Mouse (Mus musculus): ENCODE data around the gene Best1. TPM values are rescaled to one million over a fixed set of nuclear protein-coding genes. Genes with fewer than 3 reads are reported as not detected.
A peak's percentile ranks its signal among the peaks of the same experiment; 100 is the strongest.
"Not testable (repeated sequence)": the region's sequence is repeated elsewhere in the genome, so short reads cannot be mapped to it uniquely, and the experiment has no call there.

Best1 gene
- polyA plus RNA-seq, 1 experiment from 2014 or later: 2.3 TPM

DNA sequence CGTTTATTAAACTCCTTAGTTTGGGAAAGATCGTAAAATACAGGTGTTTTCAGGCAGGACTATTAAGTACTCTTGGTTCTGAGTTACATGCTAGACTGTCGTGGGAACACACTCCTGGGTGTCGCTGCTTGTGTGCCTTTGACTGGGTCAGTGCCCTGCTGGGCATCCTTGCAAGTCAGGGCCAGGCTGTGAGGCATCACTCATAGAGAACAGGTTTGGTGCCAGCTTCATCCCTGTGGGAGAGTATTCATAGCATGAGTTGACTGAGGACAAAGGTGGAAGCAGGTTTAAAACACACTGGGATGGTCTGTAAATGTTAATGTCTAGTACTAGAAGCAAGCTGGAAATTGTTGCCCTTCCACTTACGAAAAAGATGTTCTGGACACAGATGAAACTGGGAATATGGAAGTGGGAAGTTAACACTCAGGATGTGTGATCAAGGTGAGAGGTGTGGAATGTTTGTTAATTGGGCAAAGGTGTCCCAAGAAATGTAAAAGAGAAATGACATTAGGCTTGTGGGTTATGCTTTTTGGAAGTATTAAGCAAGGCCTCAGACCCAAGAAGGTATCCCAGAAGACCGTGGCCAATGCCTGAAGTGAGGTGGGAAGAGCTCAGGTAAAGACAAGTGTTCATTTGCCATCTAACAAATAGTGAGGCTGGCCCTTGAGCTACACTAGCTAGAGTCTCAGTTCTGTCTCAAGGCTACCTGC lies 16.1 kb downstream of the Best1 start:
- Histone ChIP-seq H3K9me3 (no peaks in the 10 kb centered on the region), H3K36me3 (peaks cover 15% of the 10 kb centered on the region), H3K4me2 (no peak overlapping the region), H3K27me3 (no peaks in the 10 kb centered on the region), H3K27ac (replicated peaks) (no peak overlapping the region), H3K9ac (no peak overlapping the region), H3K4me1 (replicated peaks) (peaks cover 20% of the 10 kb centered on the region), H3K4me3 (no peak overlapping the region)
- no peak for ATAC-seq (ENCODE audit: low FRiP score, low read depth)
- WGBS: 93% methylated on average over 6 of the region's 6 CpGs

DNA sequence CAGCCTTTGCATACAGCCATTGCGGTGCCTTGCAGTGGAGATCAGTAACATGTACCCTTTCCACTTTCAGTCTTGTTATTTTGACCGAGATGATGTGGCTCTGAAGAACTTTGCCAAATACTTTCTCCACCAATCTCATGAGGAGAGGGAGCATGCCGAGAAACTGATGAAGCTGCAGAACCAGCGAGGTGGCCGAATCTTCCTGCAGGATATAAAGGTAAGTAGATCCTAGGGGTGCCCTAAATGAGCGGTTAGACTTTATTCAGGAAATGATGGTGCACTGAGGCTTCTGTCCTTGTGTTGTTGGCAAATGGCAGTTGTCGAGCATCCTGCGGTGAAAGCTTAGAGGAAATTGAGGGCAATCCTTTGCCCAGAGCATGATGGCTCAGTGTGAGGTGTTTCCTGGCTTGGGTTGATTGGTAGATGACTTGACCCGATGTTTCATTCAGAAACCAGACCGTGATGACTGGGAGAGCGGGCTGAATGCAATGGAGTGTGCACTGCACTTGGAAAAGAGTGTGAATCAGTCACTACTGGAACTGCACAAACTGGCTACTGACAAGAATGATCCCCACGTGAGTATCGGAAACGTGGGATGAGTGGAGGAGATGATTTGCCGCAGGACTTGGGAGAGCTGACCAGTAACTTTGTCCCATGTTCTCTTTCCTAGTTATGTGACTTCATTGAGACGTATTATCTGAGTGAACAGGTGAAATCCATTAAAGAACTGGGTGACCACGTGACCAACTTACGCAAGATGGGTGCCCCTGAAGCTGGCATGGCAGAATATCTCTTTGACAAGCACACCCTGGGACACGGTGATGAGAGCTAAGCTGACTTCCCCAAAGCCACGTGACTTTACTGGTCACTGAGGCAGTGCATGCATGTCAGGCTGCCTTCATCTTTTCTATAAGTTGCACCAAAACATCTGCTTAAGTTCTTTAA lies 17.1 kb downstream of the Best1 start:
- whole genome bisulfite sequencing: 93% methylated on average over 20 of the region's 20 CpGs
- no peak overlapping the region for H3K9ac ChIP-seq
- ATAC-seq (ENCODE audit: low FRiP score, low read depth): no peak

DNA sequence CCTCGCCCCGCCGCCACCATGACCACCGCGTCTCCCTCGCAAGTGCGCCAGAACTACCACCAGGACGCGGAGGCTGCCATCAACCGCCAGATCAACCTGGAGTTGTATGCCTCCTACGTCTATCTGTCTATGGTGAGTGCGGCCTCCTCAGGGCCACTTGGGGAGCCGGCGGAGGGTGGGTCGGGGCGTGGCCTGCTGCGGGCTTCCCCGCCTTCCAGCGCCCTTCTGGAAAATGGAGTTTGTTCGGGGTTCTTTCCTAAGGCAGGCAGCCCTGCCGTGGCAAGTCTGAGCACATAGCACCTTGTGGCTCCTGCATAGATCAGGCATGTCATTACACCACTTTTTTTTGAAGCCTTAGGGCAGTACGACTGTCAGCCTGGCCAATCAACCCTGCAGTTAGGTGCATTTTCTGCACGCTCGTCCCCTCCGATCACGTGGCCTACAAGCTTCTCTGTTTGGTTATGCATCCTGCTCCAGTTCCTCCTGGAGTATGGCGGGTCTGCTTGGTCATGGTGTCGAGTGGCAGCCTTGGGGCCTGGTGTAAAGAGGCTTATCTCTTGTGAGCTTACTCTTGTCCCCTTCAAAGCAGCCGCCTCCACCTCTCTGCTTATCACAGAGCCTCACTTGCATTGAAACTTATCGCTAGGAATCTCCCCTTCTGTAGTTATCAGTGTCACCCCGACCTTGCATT lies 18.4 kb downstream of the Best1 start:
- H3K4me2 ChIP-seq: peak overlapping the region; percentile 70
- no peaks in the 10 kb centered on the region for H3K27me3 ChIP-seq
- H3K36me3 ChIP-seq: peaks cover 15% of the 10 kb centered on the region
- peak overlapping the region; percentile 94 for H3K27ac ChIP-seq (replicated peaks)
- under 1% methylated on average over 31 of the region's 31 CpGs for WGBS
- no peaks in the 10 kb centered on the region for H3K9me3 ChIP-seq
- peak overlapping the region; percentile 79 for H3K4me3 ChIP-seq
- H3K9ac ChIP-seq: peak overlapping the region; percentile 75
- H3K4me1 ChIP-seq (replicated peaks): peaks cover 20% of the 10 kb centered on the region
- peak; percentile 83 for ATAC-seq (ENCODE audit: low FRiP score, low read depth)

More for the DNA sequence above, 17.1 kb downstream of the Best1 start:
- H3K27ac ChIP-seq (replicated peaks): no peak overlapping the region
- peaks cover 20% of the 10 kb centered on the region for H3K4me1 ChIP-seq (replicated peaks)
- H3K27me3 ChIP-seq: no peaks in the 10 kb centered on the region
- peak overlapping the region; percentile 70 for H3K4me2 ChIP-seq
- H3K9me3 ChIP-seq: no peaks in the 10 kb centered on the region
- H3K36me3 ChIP-seq: peaks cover 15% of the 10 kb centered on the region
- peak overlapping the region; percentile 79 for H3K4me3 ChIP-seq

DNA sequence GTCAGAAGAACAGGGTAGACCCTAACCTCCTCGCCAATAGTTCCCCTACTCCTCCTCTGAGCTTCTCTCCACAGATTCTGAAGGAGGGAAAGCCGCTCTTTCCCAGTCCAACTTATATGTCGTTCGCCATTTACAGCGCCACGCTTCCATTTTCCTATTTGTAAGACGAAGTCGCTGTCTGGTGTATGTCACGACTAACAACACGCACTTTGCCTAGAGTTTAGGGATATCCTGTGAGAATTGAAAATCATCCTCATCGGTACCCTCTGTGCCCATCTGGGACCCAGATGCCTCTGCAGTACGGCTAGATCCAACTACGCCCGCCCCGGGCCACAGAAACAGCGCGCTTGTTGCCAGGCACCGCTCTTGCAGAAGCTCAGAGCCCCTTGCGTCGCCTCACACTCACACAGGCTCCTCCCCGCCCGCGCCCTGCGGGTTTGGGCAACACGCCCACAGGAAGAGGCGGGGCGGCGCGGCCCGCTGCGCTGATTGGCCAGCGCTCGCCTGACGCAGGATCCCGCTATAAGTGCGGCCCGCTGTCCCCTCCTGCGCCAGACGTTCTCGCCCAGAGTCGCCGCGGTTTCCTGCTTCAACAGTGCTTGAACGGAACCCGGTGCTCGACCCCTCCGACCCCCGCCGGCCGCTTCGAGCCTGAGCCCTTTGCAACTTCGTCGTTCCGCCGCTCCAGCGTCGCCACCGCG lies 19.1 kb downstream of the Best1 start:
- Histone ChIP-seq H3K36me3 (peaks cover 15% of the 10 kb centered on the region), H3K9ac (peak overlapping the region; percentile 75), H3K4me3 (peak overlapping the region; percentile 79), H3K27me3 (no peaks in the 10 kb centered on the region), H3K4me2 (peak overlapping the region; percentile 70), H3K9me3 (no peaks in the 10 kb centered on the region), H3K4me1 (replicated peaks) (peaks cover 20% of the 10 kb centered on the region), H3K27ac (replicated peaks) (peak overlapping the region; percentile 94)
- under 1% methylated on average over 56 of the region's 59 CpGs for WGBS
- peak; percentile 98 for ATAC-seq (ENCODE audit: low FRiP score, low read depth)

DNA sequence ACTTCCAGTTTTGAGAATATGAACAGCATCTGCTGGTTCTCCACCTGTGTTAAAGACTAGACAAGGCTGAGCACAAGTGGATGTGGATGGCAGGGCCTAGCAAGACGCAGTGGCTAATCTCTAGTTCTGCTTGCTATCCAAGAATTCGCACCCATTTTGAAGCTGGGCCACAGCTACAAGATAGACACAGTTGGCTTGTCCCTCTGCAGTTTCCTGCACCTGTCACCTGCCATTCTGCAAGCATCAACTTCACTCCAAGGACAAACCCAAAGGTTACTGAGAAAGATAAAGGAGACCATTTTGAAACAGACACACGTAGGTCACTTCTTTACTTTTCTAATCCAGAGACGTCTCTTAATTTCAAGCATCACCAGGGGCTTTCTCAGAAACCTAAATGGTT lies 19.8 kb downstream of the Best1 start:
- Histone ChIP-seq H3K36me3 (peaks cover 15% of the 10 kb centered on the region), H3K9me3 (no peaks in the 10 kb centered on the region)

DNA sequence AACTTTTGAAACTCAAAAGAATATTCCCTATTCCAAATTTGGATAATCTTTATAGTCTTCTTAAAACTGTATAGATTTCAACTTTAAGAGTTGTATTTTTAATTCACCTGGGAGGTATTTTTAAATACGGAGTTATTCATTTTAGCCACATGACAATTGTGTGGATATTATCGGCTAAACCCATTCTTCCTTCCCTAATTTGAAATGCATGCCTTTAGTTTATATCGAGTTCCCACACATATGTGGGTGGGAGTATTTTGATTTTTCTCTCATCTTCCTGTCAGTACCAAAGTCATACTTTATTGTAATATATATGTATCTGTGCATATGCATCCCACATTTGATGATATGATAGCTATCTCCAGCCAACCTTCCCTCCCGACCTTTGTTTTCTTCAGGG lies 21.2 kb downstream of the Best1 start, which contains the start of gene Fth1:
TSS of gene Fth1 (plus strand) at position 341 of the 400 bp plus-strand sequence.
- Histone ChIP-seq H3K4me3 (0 out of 2 replicates have a peak within 1 kb of the TSS, but pooled peaks have one; percentile 79), H3K36me3 (peaks cover 6% of the 10 kb centered on the region), H3K9ac (no peak within 1 kb of the TSS), H3K27ac (replicated peaks) (no peak within 1 kb of the TSS), H3K4me1 (replicated peaks) (peaks cover 20% of the 10 kb centered on the region), H3K4me2 (no peak within 1 kb of the TSS), H3K27me3 (no peaks in the 10 kb centered on the region), H3K9me3 (no peaks in the 10 kb centered on the region)
- 93% methylated on average over 4 of the region's 4 CpGs for WGBS
- no peak for ATAC-seq (ENCODE audit: low FRiP score, low read depth)

More for the DNA sequence above, 19.8 kb downstream of the Best1 start:
- Histone ChIP-seq H3K4me2 (peak overlapping the region; percentile 70), H3K4me1 (replicated peaks) (peaks cover 20% of the 10 kb centered on the region), H3K4me3 (peak overlapping the region; percentile 79), H3K27ac (replicated peaks) (peak overlapping the region; percentile 94), H3K27me3 (no peaks in the 10 kb centered on the region), H3K9ac (peak overlapping the region; percentile 45; the same call in 1 of the 2 replicates)
- no peak for ATAC-seq (ENCODE audit: low FRiP score, low read depth)
- WGBS: 63% methylated on average over 4 of the region's 4 CpGs

DNA sequence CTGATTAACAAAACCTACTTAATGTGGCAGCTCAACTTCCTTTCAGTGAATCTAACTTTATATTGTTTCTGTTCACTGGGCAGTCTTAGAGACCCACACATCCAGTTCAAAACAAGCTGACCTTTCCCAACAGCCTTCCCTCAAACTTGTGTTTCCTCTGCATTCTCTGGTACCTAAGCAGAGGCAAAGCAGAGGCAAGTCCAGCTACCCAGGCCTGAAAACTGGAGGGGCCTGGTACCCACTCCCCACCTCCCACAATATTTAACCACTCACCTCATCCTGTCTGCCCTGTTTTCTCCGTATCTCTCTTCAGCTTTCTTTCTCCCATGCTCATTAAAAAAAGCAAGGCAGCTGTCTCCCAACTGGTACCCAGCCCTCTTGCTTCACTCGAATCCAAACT lies 22.3 kb downstream of the Best1 start:
- H3K36me3 ChIP-seq: no peaks in the 10 kb centered on the region
- no peak overlapping the region for H3K27ac ChIP-seq (replicated peaks)
- H3K27me3 ChIP-seq: no peaks in the 10 kb centered on the region
- ATAC-seq (ENCODE audit: low FRiP score, low read depth): no peak
- H3K9me3 ChIP-seq: no peaks in the 10 kb centered on the region
- no peak overlapping the region for H3K4me3 ChIP-seq
- H3K4me1 ChIP-seq (replicated peaks): peaks cover 16% of the 10 kb centered on the region
- WGBS: 85% methylated on average over 2 of the region's 2 CpGs
- H3K4me2 ChIP-seq: no peak overlapping the region
- H3K9ac ChIP-seq: no peak overlapping the region

DNA sequence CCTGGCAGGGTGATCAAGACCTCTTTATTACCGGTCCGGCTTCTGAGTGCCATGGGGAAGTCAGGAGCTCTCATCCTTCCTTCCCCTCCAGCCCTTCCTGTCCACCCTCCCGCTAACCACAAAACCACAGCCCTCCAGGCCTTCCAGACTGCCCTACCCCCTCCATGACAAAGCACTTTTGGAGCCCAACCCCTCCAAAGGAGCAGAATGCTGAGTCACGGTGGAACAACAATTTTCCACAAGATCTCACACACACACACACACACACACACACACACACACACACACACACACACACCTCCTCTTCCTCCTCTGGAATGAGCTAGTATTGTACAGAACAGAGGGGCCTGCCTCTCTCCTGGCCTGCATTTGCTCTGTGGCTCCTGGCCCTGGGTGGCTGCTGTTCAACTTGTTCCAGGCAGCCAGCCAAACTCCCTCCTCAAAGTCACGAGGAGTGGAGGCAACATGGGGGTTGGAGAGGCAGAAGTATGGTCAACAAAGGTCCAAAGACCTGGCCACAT lies 22.9 kb downstream of the Best1 start:
- H3K9ac ChIP-seq: no peak overlapping the region
- H3K36me3 ChIP-seq: no peaks in the 10 kb centered on the region
- H3K4me3 ChIP-seq: no peak overlapping the region
- H3K4me1 ChIP-seq (replicated peaks): peaks cover 10% of the 10 kb centered on the region
- H3K9me3 ChIP-seq: no peaks in the 10 kb centered on the region
- no peak overlapping the region for H3K27ac ChIP-seq (replicated peaks)
- 70% methylated on average over 5 of the region's 5 CpGs for WGBS
- ATAC-seq (ENCODE audit: low FRiP score, low read depth): no peak
- no peak overlapping the region for H3K4me2 ChIP-seq
- no peaks in the 10 kb centered on the region for H3K27me3 ChIP-seq

DNA sequence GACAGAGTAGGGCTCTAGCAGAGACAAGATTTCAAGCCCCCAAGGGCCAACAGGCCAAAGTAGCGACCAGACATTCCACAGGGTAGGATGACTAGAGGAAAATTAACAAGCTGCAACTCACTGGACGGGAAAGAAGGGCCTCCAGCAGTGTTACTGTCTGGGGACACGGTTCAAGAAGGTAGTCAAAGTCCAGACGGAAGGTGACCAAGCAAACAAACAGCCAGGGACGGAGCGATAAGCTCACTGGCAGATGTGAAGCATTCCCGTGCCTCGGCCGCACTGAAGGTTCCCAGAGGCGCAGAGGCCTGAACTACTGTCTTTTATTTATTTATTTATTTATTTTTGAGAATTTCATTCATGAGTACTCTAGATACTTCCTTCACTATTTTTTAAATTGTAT lies 24.3 kb downstream of the Best1 start:
- Histone ChIP-seq H3K4me2 (no peak overlapping the region), H3K4me1 (replicated peaks) (peaks cover 7% of the 10 kb centered on the region), H3K27ac (replicated peaks) (no peak overlapping the region), H3K4me3 (no peak overlapping the region), H3K9me3 (no peaks in the 10 kb centered on the region), H3K36me3 (no peaks in the 10 kb centered on the region), H3K9ac (no peak overlapping the region), H3K27me3 (no peaks in the 10 kb centered on the region)
- no peak for ATAC-seq (ENCODE audit: low FRiP score, low read depth)
- 85% methylated on average over 10 of the region's 10 CpGs for WGBS

DNA sequence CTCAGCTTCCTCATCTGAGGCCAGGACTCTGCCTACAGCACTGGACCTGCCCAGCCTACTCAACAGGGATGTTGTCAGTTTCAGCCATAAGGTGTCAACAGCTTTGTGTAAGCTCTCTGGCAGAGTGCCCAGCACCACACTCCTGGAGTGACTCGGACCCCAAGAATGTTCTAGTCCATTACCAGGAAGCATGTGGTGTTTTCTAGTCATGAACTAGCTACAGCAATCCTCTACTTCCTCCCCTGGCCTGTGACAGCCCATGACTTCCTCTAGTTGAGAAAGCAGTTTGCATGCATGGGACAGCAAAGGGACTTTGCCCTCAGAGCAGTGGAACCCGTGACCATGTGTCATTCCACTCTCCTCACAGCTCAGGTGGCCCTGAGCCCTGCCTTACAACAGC lies 26.6 kb downstream of the Best1 start:
- not testable (repeated sequence) for ATAC-seq (ENCODE audit: low FRiP score, low read depth); H3K4me2 ChIP-seq; H3K4me3 ChIP-seq; H3K36me3 ChIP-seq; H3K27ac ChIP-seq (replicated peaks); H3K9ac ChIP-seq; H3K9me3 ChIP-seq; H3K4me1 ChIP-seq (replicated peaks); H3K27me3 ChIP-seq
- WGBS: 84% methylated on average over 2 of the region's 2 CpGs

DNA sequence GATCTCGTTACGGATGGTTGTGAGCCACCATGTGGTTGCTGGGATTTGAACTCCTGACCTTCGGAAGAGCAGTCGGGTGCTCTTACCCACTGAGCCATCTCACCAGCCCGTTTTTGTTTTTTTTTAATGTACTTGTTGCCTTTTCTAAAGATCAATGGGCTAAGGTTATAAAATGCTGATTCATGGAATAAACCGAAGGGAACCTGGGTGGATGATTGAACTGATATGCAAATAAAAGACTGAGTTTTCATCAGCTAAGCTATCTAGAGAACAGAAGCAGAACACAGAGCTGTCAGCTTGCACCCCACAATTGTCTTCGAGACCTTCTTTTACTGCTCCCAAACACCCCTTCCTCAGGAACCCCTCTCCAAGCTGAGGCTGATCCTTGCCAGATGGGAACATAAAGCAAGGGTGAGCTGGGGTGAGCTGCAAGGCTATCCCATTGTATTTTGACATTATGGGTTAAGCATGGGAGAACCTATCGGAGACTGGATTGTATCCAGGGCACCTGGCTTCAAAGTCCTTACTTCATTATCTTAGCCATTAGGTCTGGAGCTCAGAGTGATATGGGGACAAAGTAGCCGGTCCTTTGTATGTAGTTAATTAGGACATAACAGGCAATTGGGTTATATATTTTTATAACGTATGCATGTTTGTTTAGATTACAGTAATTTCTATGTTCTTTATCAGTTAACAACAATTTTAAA lies 33.2 kb downstream of the Best1 start:
- Histone ChIP-seq H3K9ac (no peak overlapping the region), H3K36me3 (no peaks in the 10 kb centered on the region), H3K9me3 (no peaks in the 10 kb centered on the region), H3K4me3 (no peak overlapping the region), H3K4me1 (replicated peaks) (no peaks in the 10 kb centered on the region), H3K27ac (replicated peaks) (no peak overlapping the region), H3K4me2 (no peak overlapping the region), H3K27me3 (no peaks in the 10 kb centered on the region)
- no peak for ATAC-seq (ENCODE audit: low FRiP score, low read depth)
- 82% methylated on average over 10 of the region's 10 CpGs for WGBS

Measured in hindbrain, embryonic 15.5 days (tissue).